Mouse (Mus musculus) ES-E14 (cell line): ENCODE measurements around the gene Dpyd.

Experiments used
- CHD2 ChIP-seq: IDR thresholded peaks from 2 replicates; pipeline ENCODE4 v1.6.1; 2014; ENCODE audit warnings: mild to moderate bottlenecking, low read depth, low read length, inconsistent platforms
- ZC3H11A ChIP-seq: IDR thresholded peaks from 2 replicates; pipeline ENCODE4 v1.6.1; 2012; ENCODE audit warnings: low read depth, mild to moderate bottlenecking, inconsistent platforms, low read length, borderline replicate concordance

GRCm38 (mm10) chr3:118869113-118870107 is 307.5 kb downstream of the Dpyd start:
- TF ChIP-seq CHD2: no peak
- TF ChIP-seq ZC3H11A: no peak
